Mouse (Mus musculus) right cerebral cortex, adult 18-20 months (tissue): Measurements from ENCODE around the gene Il27ra.
A peak's percentile ranks its signal among the peaks of the same experiment; 100 is the strongest.
"Not testable (repeated sequence)": the region's sequence is repeated elsewhere in the genome, so short reads cannot be mapped to it uniquely, and the experiment has no call there.

Experiments used
- DNase-seq: peaks from one replicate; pipeline ENCODE4 v3.0.0; 2022; ENCODE audit warnings: mixed read lengths

Il27ra gene

GRCm38 (mm10) chr8:84015833-84016232, 26.6 kb downstream of the Il27ra start:
- no peak for DNase-seq

GRCm38 (mm10) chr8:84012499-84013165, 29.8 kb downstream of the Il27ra start:
- no peak for DNase-seq

GRCm38 (mm10) chr8:84011705-84012498, 30.5 kb downstream of the Il27ra start, which contains the start of gene 2210011C24Rik:
Gene 2210011C24Rik (minus strand): TSS chr8:84012171.
- no peak for DNase-seq

- DNase-seq: peak; percentile 68
These were observed 31.5 kb downstream of the Il27ra start for GRCm38 (mm10) chr8:84010625-84011611.

- peak; percentile 86 for DNase-seq
These were observed 32.5 kb downstream of the Il27ra start for GRCm38 (mm10) chr8:84009876-84010275.

GRCm38 (mm10) chr8:84008362-84008761, 34.0 kb downstream of the Il27ra start:
- no peak for DNase-seq

GRCm38 (mm10) chr8:84005502-84005901, 36.9 kb downstream of the Il27ra start:
- not testable (repeated sequence) for DNase-seq

GRCm38 (mm10) chr8:84004533-84005201, 37.7 kb downstream of the Il27ra start:
- DNase-seq: peak; percentile 93

GRCm38 (mm10) chr8:84003612-84004246, 38.7 kb downstream of the Il27ra start:
- DNase-seq: no peak

- no peak for DNase-seq
These were observed 39.3 kb downstream of the Il27ra start for GRCm38 (mm10) chr8:84002957-84003611.

GRCm38 (mm10) chr8:84001281-84002000, 40.9 kb downstream of the Il27ra start, which contains the start of gene 1700067K01Rik:
Gene 1700067K01Rik (plus strand): TSS chr8:84001502.
- no peak for DNase-seq

- DNase-seq: no peak
These were observed 42.6 kb downstream of the Il27ra start for GRCm38 (mm10) chr8:83999825-84000224.

GRCm38 (mm10) chr8:83999057-83999705, 43.2 kb downstream of the Il27ra start:
- DNase-seq: no peak

GRCm38 (mm10) chr8:83998231-83999056, 43.9 kb downstream of the Il27ra start:
- DNase-seq: peak; percentile 56

GRCm38 (mm10) chr8:83997511-83998141, 44.8 kb downstream of the Il27ra start, which contains the start of gene Samd1:
Gene Samd1 (plus strand): TSS chr8:83997672.
- peak; percentile 67 for DNase-seq

- DNase-seq: peak; percentile 86
These were observed 45.6 kb downstream of the Il27ra start for GRCm38 (mm10) chr8:83996567-83997505.

- no peak for DNase-seq
These were observed 46.4 kb downstream of the Il27ra start for GRCm38 (mm10) chr8:83995973-83996372.
